Mouse (Mus musculus): Measurements from ENCODE around the gene Golga3. TPM values are rescaled to one million over a fixed set of nuclear protein-coding genes. Genes with fewer than 3 reads are reported as not detected.

Gene Golga3
- 18.2 and 18.4 TPM in 2 replicates for polyA plus RNA-seq (2015; fragmentation: Nextera tagmentation; extraction: Ambion mirVana)

- Histone ChIP-seq H3K9ac (ENCODE audit: low read length) (peak within 1 kb of the TSS; percentile 95), H3K4me3 (ENCODE audit: low read length) (peak within 1 kb of the TSS; percentile 92), H3K9me3 (ENCODE audit: control insufficient read depth, low read length) (no peaks in the 10 kb centered on the region), H3K4me1 (replicated peaks; ENCODE audit: control insufficient read depth, insufficient read depth, low read length) (peaks cover 8% of the 10 kb centered on the region), H3K4me2 (ENCODE audit: low read depth, low read length) (peak within 1 kb of the TSS; percentile 68), H3K27me3 (ENCODE audit: control insufficient read depth, insufficient read depth, low read depth, low read length) (no peaks in the 10 kb centered on the region), H3K36me3 (ENCODE audit: control insufficient read depth, insufficient read depth, low read length) (no peaks in the 10 kb centered on the region), H3K27ac (ENCODE audit: low read length) (peak within 1 kb of the TSS; percentile 78)
- ATAC-seq (ENCODE audit: low read depth): peak; percentile 99
- under 1% methylated on average over 41 of the region's 41 CpGs for WGBS
These were observed at the start of gene Golga3 for GRCm38 (mm10) chr5:110176362-110177020. Gene Golga3, plus strand, starts transcription at chr5:110176701.

DNA sequence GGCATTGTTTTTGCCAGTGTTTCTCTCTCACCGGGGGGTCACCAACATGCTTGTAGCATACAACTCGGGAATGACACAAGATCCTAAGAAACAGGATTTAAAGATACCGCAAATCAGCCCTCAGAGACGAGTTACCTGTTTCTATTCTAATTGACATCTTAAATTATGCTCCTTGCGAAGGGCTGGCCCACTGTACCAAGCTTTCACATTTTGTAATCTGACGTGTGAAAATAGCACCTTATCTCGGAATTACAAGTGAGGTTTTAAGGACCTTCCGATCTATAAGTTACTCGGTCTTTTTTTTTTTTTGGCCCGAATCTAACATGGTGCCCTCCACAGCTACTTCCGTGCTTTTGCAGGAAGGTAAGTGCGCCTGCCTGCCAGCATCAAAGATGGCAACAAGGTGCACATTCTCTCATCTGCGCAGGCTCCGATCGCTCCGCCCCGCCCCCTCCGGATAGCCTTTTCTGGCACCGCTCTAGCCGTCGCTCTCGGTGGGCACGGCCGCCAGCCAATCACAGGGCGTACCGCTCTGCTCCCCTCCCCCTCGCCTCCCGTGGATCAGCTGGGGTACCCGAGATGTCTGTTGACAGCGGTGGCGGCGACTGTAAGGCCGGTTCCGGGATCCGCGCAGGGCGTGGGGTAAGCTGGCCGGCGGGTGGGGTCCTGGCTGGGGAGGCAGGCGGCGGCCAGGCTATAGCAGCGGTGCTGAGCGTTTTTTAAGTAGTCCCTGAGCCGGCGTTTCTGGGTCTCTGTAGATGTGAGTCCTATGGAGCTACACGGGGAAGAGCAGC is 41.0 kb upstream of the Golga3 start, which contains the start of gene Chfr:
Gene Chfr, plus strand, starts transcription at position 550 of the 794 bp plus-strand sequence.
- H3K9ac ChIP-seq (ENCODE audit: low read length): peak within 1 kb of the TSS; percentile 67
- ATAC-seq (ENCODE audit: low read depth): peak; percentile 100
- peaks cover 3% of the 10 kb centered on the region for H3K9me3 ChIP-seq (ENCODE audit: control insufficient read depth, low read length)
- peaks cover 4% of the 10 kb centered on the region; the same call in 1 of the 2 replicates for H3K36me3 ChIP-seq (ENCODE audit: control insufficient read depth, insufficient read depth, low read length)
- peak within 1 kb of the TSS; percentile 70 for H3K4me3 ChIP-seq (ENCODE audit: low read length)
- peak within 1 kb of the TSS; percentile 25; the same call in 1 of the 2 replicates for H3K27ac ChIP-seq (ENCODE audit: low read length)
- whole genome bisulfite sequencing: 4% methylated on average over 39 of the region's 46 CpGs
- peak within 1 kb of the TSS; percentile 88 for H3K4me2 ChIP-seq (ENCODE audit: low read depth, low read length)
- H3K27me3 ChIP-seq (ENCODE audit: control insufficient read depth, insufficient read depth, low read depth, low read length): no peaks in the 10 kb centered on the region
- H3K4me1 ChIP-seq (replicated peaks; ENCODE audit: control insufficient read depth, insufficient read depth, low read length): 0 out of 2 replicates have a peak, but pooled peaks cover 5% of the 10 kb centered on the region

DNA sequence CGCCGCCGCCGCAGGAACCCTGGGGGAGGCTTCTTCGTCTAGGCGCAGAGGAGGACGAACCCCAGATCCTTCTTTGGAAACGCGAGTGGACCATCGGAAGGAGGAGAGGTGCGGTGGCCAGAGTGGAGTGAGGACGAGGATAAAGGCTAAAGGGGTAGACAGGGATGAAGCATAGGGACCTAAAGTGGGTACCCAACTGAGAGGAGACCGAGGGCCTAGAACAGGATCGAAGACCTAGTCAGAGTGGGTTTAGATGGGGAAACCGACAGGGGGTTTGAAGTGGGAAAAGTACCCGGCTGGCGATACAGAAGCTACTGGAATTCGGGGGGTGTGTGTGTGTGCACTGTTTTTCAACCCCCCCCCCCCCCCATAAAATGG is 40.4 kb upstream of the Golga3 start:
- no peak overlapping the region for H3K27ac ChIP-seq (ENCODE audit: low read length)
- H3K4me1 ChIP-seq (replicated peaks; ENCODE audit: control insufficient read depth, insufficient read depth, low read length): 0 out of 2 replicates have a peak, but pooled peaks cover 5% of the 10 kb centered on the region
- peak overlapping the region; percentile 67 for H3K9ac ChIP-seq (ENCODE audit: low read length)
- peak overlapping the region; percentile 88 for H3K4me2 ChIP-seq (ENCODE audit: low read depth, low read length)
- H3K9me3 ChIP-seq (ENCODE audit: control insufficient read depth, low read length): peaks cover 3% of the 10 kb centered on the region
- peak overlapping the region; percentile 70 for H3K4me3 ChIP-seq (ENCODE audit: low read length)
- no peaks in the 10 kb centered on the region for H3K36me3 ChIP-seq (ENCODE audit: control insufficient read depth, insufficient read depth, low read length)
- ATAC-seq (ENCODE audit: low read depth): peak; percentile 39
- 4% methylated on average over 18 of the region's 18 CpGs for WGBS
- H3K27me3 ChIP-seq (ENCODE audit: control insufficient read depth, insufficient read depth, low read depth, low read length): no peaks in the 10 kb centered on the region

- Histone ChIP-seq H3K9ac (ENCODE audit: low read length) (no peak overlapping the region), H3K27me3 (ENCODE audit: control insufficient read depth, insufficient read depth, low read depth, low read length) (no peaks in the 10 kb centered on the region), H3K4me2 (ENCODE audit: low read depth, low read length) (no peak overlapping the region), H3K9me3 (ENCODE audit: control insufficient read depth, low read length) (peaks cover 3% of the 10 kb centered on the region), H3K27ac (ENCODE audit: low read length) (no peak overlapping the region), H3K36me3 (ENCODE audit: control insufficient read depth, insufficient read depth, low read length) (peaks cover 10% of the 10 kb centered on the region; the same call in 1 of the 2 replicates), H3K4me3 (ENCODE audit: low read length) (no peak overlapping the region), H3K4me1 (replicated peaks; ENCODE audit: control insufficient read depth, insufficient read depth, low read length) (0 out of 2 replicates have a peak, but pooled peaks cover 5% of the 10 kb centered on the region)
- WGBS: 93% methylated on average over 3 of the region's 3 CpGs
- ATAC-seq (ENCODE audit: low read depth): no peak
These were observed 38.7 kb upstream of the Golga3 start for GRCm38 (mm10) chr5:110137816-110138215.

GRCm38 (mm10) chr5:110139325-110139724 is 37.2 kb upstream of the Golga3 start:
- 92% methylated on average over 3 of the region's 3 CpGs for WGBS

DNA sequence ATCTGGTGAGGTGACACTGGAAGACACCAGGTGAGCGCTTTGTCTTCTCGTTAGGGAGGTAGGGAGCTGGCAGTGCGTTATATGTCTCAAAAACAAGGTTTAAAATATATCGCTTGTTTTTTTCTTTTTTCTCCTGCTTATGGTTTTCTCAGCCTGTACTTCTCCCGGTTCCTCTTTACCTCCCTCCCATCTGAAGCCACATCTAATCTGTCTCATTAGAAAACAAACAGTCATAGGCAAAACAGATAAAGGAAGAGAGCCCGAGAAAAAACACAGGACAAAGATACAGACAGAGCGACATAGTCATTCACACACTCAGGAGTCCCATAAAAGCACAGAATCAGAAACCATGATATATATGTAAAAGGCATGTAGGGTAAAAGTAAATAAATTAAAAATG is 36.1 kb upstream of the Golga3 start:
- 86% methylated on average over 7 of the region's 7 CpGs for WGBS
- Histone ChIP-seq H3K27me3 (ENCODE audit: control insufficient read depth, insufficient read depth, low read depth, low read length) (no peaks in the 10 kb centered on the region), H3K4me3 (ENCODE audit: low read length) (no peak overlapping the region), H3K27ac (ENCODE audit: low read length) (no peak overlapping the region), H3K4me1 (replicated peaks; ENCODE audit: control insufficient read depth, insufficient read depth, low read length) (0 out of 2 replicates have a peak, but pooled peaks cover 2% of the 10 kb centered on the region), H3K9ac (ENCODE audit: low read length) (no peak overlapping the region), H3K9me3 (ENCODE audit: control insufficient read depth, low read length) (no peaks in the 10 kb centered on the region), H3K4me2 (ENCODE audit: low read depth, low read length) (no peak overlapping the region), H3K36me3 (ENCODE audit: control insufficient read depth, insufficient read depth, low read length) (peaks cover 25% of the 10 kb centered on the region)
- no peak for ATAC-seq (ENCODE audit: low read depth)

More at GRCm38 (mm10) chr5:110139325-110139724, 37.2 kb upstream of the Golga3 start:
- no peak overlapping the region for H3K27ac ChIP-seq (ENCODE audit: low read length)
- H3K9me3 ChIP-seq (ENCODE audit: control insufficient read depth, low read length): peaks cover 3% of the 10 kb centered on the region; the same call in 1 of the 2 replicates
- no peaks in the 10 kb centered on the region for H3K27me3 ChIP-seq (ENCODE audit: control insufficient read depth, insufficient read depth, low read depth, low read length)
- no peak overlapping the region for H3K9ac ChIP-seq (ENCODE audit: low read length)
- 0 out of 2 replicates have a peak, but pooled peaks cover 5% of the 10 kb centered on the region for H3K4me1 ChIP-seq (replicated peaks; ENCODE audit: control insufficient read depth, insufficient read depth, low read length)
- no peak for ATAC-seq (ENCODE audit: low read depth)
- H3K36me3 ChIP-seq (ENCODE audit: control insufficient read depth, insufficient read depth, low read length): peaks cover 17% of the 10 kb centered on the region
- H3K4me2 ChIP-seq (ENCODE audit: low read depth, low read length): no peak overlapping the region
- H3K4me3 ChIP-seq (ENCODE audit: low read length): no peak overlapping the region

- H3K9ac ChIP-seq (ENCODE audit: low read length): no peak overlapping the region
- H3K4me2 ChIP-seq (ENCODE audit: low read depth, low read length): no peak overlapping the region
- no peaks in the 10 kb centered on the region for H3K27me3 ChIP-seq (ENCODE audit: control insufficient read depth, insufficient read depth, low read depth, low read length)
- no peaks in the 10 kb centered on the region for H3K4me1 ChIP-seq (replicated peaks; ENCODE audit: control insufficient read depth, insufficient read depth, low read length)
- no peak overlapping the region for H3K27ac ChIP-seq (ENCODE audit: low read length)
- H3K4me3 ChIP-seq (ENCODE audit: low read length): no peak overlapping the region
- 85% methylated on average over 2 of the region's 2 CpGs for WGBS
- peaks cover 35% of the 10 kb centered on the region for H3K36me3 ChIP-seq (ENCODE audit: control insufficient read depth, insufficient read depth, low read length)
- H3K9me3 ChIP-seq (ENCODE audit: control insufficient read depth, low read length): no peaks in the 10 kb centered on the region
- ATAC-seq (ENCODE audit: low read depth): no peak
These were observed 34.2 kb upstream of the Golga3 start for GRCm38 (mm10) chr5:110142309-110142708.

DNA sequence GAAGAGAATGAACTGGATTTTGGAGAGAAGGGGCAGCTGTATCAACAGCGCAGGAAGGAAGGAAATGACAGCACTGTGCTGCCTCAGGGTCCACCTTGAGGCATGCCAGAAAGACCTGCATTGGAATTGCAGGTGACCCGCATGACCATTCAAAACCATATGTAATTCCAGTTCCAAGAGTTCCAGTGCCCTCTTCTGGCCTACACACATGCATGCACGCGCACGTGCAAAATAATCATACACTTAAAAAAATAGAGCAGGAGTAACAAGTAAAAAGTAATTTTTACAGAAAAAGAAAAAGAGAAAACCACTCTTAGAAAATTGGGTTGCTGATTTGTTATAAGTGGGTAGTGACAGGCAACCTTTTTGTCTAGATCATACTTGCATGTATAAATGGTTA is 33.5 kb upstream of the Golga3 start:
- Histone ChIP-seq H3K27me3 (ENCODE audit: control insufficient read depth, insufficient read depth, low read depth, low read length) (no peaks in the 10 kb centered on the region), H3K4me3 (ENCODE audit: low read length) (no peak overlapping the region), H3K4me1 (replicated peaks; ENCODE audit: control insufficient read depth, insufficient read depth, low read length) (no peaks in the 10 kb centered on the region), H3K9ac (ENCODE audit: low read length) (no peak overlapping the region), H3K27ac (ENCODE audit: low read length) (no peak overlapping the region), H3K4me2 (ENCODE audit: low read depth, low read length) (no peak overlapping the region), H3K9me3 (ENCODE audit: control insufficient read depth, low read length) (no peaks in the 10 kb centered on the region), H3K36me3 (ENCODE audit: control insufficient read depth, insufficient read depth, low read length) (peaks cover 39% of the 10 kb centered on the region)
- 86% methylated on average over 5 of the region's 5 CpGs for WGBS
- ATAC-seq (ENCODE audit: low read depth): no peak

DNA sequence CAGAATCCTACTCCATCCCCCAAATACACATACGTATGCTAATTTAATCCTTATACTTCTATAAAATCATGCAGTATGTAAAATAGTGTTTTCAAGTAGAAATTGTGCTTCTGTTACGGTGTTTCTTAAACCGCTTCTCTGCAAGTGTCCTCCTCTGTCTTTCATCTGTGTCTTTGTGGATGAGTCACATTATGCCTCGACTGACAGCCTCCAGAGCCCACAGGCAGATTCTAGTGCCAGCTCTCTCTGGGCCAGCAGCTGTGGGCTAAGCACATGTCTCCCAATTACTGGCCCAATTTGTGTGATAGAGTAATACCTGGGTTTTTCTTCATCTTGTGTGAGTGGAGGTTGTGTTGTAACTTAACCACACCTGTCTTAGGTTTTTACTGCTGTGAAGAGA is 7.1 kb upstream of the Golga3 start:
- Histone ChIP-seq H3K4me2 (ENCODE audit: low read depth, low read length) (no peak overlapping the region), H3K4me1 (replicated peaks; ENCODE audit: control insufficient read depth, insufficient read depth, low read length) (no peaks in the 10 kb centered on the region), H3K27me3 (ENCODE audit: control insufficient read depth, insufficient read depth, low read depth, low read length) (no peaks in the 10 kb centered on the region), H3K9me3 (ENCODE audit: control insufficient read depth, low read length) (no peaks in the 10 kb centered on the region), H3K4me3 (ENCODE audit: low read length) (no peak overlapping the region), H3K27ac (ENCODE audit: low read length) (no peak overlapping the region), H3K9ac (ENCODE audit: low read length) (no peak overlapping the region), H3K36me3 (ENCODE audit: control insufficient read depth, insufficient read depth, low read length) (peaks cover 26% of the 10 kb centered on the region)
- ATAC-seq (ENCODE audit: low read depth): no peak
- WGBS: 96% methylated on average over 4 of the region's 4 CpGs
